In genomic region chr9:70349274-70349673, GRCm38 (mm10) we compare ENCODE assay signal across 15 mouse cellular contexts.
DNase-seq lines count a peak whose midpoint lies in the region; ATAC-seq lines count a peak whose summit lies in the region.
"Had no signal": no experiment of that assay in that cellular context is flagged by ENCODE, and none has a peak within 500 bp of the region (broad histone marks: within the 10 kb centered on the region; RNA-seq: fewer than 3 reads in every experiment).

No protein-coding gene starts in this region.

- 79% methylated on average over 2 of the region's 2 CpGs for WGBS in heart, embryonic 11.5 days (ENCODE audit: insufficient replicate concordance)
- WGBS in forebrain, embryonic 16.5 days: 88% methylated on average over 2 of the region's 2 CpGs
- WGBS in kidney, embryonic 15.5 days: 88% methylated on average over 2 of the region's 2 CpGs

- no peak overlapping the region for H3K9ac ChIP-seq in heart, embryonic 11.5 days (ENCODE audit: low read depth, low read length)
- no peak overlapping the region for H3K9ac ChIP-seq in forebrain, embryonic 16.5 days (replicated peaks; ENCODE audit: low read depth, low read length)
- H3K9ac ChIP-seq in kidney, embryonic 15.5 days: no peak overlapping the region
- H3K9ac ChIP-seq: neural tube, embryonic 12.5 days had no signal

- peaks cover 9% of the 10 kb centered on the region for H3K36me3 ChIP-seq in heart, embryonic 11.5 days (ENCODE audit: control insufficient read depth, insufficient read depth, low read length)
- H3K36me3 ChIP-seq in forebrain, embryonic 16.5 days (ENCODE audit: control insufficient read depth, insufficient read depth): no peaks in the 10 kb centered on the region
- H3K36me3 ChIP-seq in kidney, embryonic 15.5 days: peaks cover 34% of the 10 kb centered on the region

- no peaks in the 10 kb centered on the region for H3K27me3 ChIP-seq in heart, embryonic 11.5 days (ENCODE audit: control insufficient read depth, insufficient read depth, low read length)
- no peaks in the 10 kb centered on the region for H3K27me3 ChIP-seq in forebrain, embryonic 16.5 days (replicated peaks; ENCODE audit: control insufficient read depth, insufficient read depth, low read length)
- H3K27me3 ChIP-seq in kidney, embryonic 15.5 days: no peaks in the 10 kb centered on the region
- H3K27me3 ChIP-seq: neural tube, embryonic 12.5 days had no signal

- H3K4me3 ChIP-seq in heart, embryonic 11.5 days (ENCODE audit: low read depth, low read length): no peak overlapping the region
- H3K4me3 ChIP-seq in forebrain, embryonic 16.5 days (replicated peaks; ENCODE audit: low read length): no peak overlapping the region
- no peak overlapping the region for H3K4me3 ChIP-seq in kidney, embryonic 15.5 days (replicated peaks)
- H3K4me3 ChIP-seq: neural tube, embryonic 12.5 days had no signal

- H3K4me1 ChIP-seq in heart, embryonic 11.5 days (ENCODE audit: control insufficient read depth, insufficient read depth, low read length): no peaks in the 10 kb centered on the region
- no peaks in the 10 kb centered on the region for H3K4me1 ChIP-seq in forebrain, embryonic 16.5 days (replicated peaks; ENCODE audit: control insufficient read depth, insufficient read depth, low read length)
- H3K4me1 ChIP-seq in kidney, embryonic 15.5 days: peaks cover 4% of the 10 kb centered on the region; the same call in 1 of the 2 replicates

- no peaks in the 10 kb centered on the region for H3K9me3 ChIP-seq in heart, embryonic 11.5 days (replicated peaks; ENCODE audit: control insufficient read depth, low read length)
- no peaks in the 10 kb centered on the region for H3K9me3 ChIP-seq in forebrain, embryonic 16.5 days (ENCODE audit: control insufficient read depth, low read length)
- no peaks in the 10 kb centered on the region for H3K9me3 ChIP-seq in kidney, embryonic 15.5 days (replicated peaks)
- H3K9me3 ChIP-seq: neural tube, embryonic 12.5 days had no signal

- H3K27ac ChIP-seq in heart, embryonic 11.5 days (ENCODE audit: low read depth, low read length): no peak overlapping the region
- no peak overlapping the region for H3K27ac ChIP-seq in forebrain, embryonic 16.5 days (ENCODE audit: low read length)
- H3K27ac ChIP-seq in kidney, embryonic 15.5 days: no peak overlapping the region
- H3K27ac ChIP-seq: neural tube, embryonic 12.5 days had no signal

- peak; percentile 82 to 91 for DNase-seq in adrenal gland, adult (ENCODE audit: inconsistent age in 2 of 2, low spot score in 1 of 2)
- DNase-seq in adrenal gland, postnatal 4 days (ENCODE audit: low spot score in 2 of 2): no peak
- DNase-seq in heart, adult 8-10 months (ENCODE audit: low spot score): peak; percentile 58
- DNase-seq in heart, adult 9 months (ENCODE audit: low spot score in 2 of 2): peak; percentile 35 to 43
- DNase-seq in left cerebral cortex, postnatal 25 days (ENCODE audit: low spot score in 2 of 2): no peak
- DNase-seq: cerebellum, postnatal 25 days; kidney, adult 9 months; lung, adult 2 months; lung, postnatal 36 days; right cerebral cortex, postnatal 14 days had no signal

- no peak for ATAC-seq in heart, embryonic 11.5 days (replicated peaks; ENCODE audit: insufficient number of reproducible peaks, low FRiP score, low TSS enrichment)
- ATAC-seq in forebrain, embryonic 16.5 days: no peak
- ATAC-seq in kidney, embryonic 15.5 days (replicated peaks; ENCODE audit: low FRiP score): no peak
- ATAC-seq: forebrain, embryonic 14.5 days had no signal

- intact Hi-C loops in left cerebral cortex, postnatal 25 days (cut with DNase I): no loop called here

- H3K4me2 ChIP-seq in heart, embryonic 11.5 days: no peak overlapping the region
- no peak overlapping the region for H3K4me2 ChIP-seq in forebrain, embryonic 16.5 days (ENCODE audit: low read length)
- no peak overlapping the region for H3K4me2 ChIP-seq in kidney, embryonic 15.5 days
- H3K4me2 ChIP-seq: neural tube, embryonic 12.5 days had no signal

Comparison
In these comparisons a context has a peak if more than half of its experiments do, and no peak if none do; other contexts are left out.
1. DNase-seq: peak in adrenal gland, adult (2 of 2), heart, adult 8-10 months (single experiment) and heart, adult 9 months (2 of 2); none in adrenal gland, postnatal 4 days (0 of 2) and left cerebral cortex, postnatal 25 days (0 of 2).